Mouse (Mus musculus): ENCODE results near the gene Mrps17. TPM values are rescaled to one million over a fixed set of nuclear protein-coding genes. Genes with fewer than 3 reads are reported as not detected.

The Mrps17 gene
- polyA plus RNA-seq, 1 experiment from 2014 or later = 183 TPM

- 72% methylated on average over 9 of the region's 9 CpGs for WGBS
- ATAC-seq (ENCODE audit: borderline replicate concordance, extremely low read depth, low FRiP score, low TSS enrichment) = no peak
- H3K4me3 ChIP-seq = no peak overlapping the region
- H3K36me3 ChIP-seq = peaks cover 34% of the 10 kb centered on the region
- no peak overlapping the region for H3K9ac ChIP-seq
- H3K4me2 ChIP-seq = no peak overlapping the region
- H3K27ac ChIP-seq = no peak overlapping the region
- H3K27me3 ChIP-seq = no peaks in the 10 kb centered on the region
- no peaks in the 10 kb centered on the region for H3K9me3 ChIP-seq
- peaks cover 9% of the 10 kb centered on the region for H3K4me1 ChIP-seq
Measured at GRCm38 (mm10) chr5:129717016-129717415, 1.7 kb downstream of the Mrps17 start.

- Histone ChIP-seq H3K36me3 (peaks cover 34% of the 10 kb centered on the region), H3K27ac (no peak overlapping the region), H3K27me3 (no peaks in the 10 kb centered on the region), H3K4me3 (no peak overlapping the region), H3K4me1 (peaks cover 17% of the 10 kb centered on the region), H3K9me3 (no peaks in the 10 kb centered on the region), H3K4me2 (no peak overlapping the region), H3K9ac (no peak overlapping the region)
- ATAC-seq (ENCODE audit: borderline replicate concordance, extremely low read depth, low FRiP score, low TSS enrichment) = no peak
- 82% methylated on average over 3 of the region's 3 CpGs for WGBS
Measured at GRCm38 (mm10) chr5:129720176-129720575, 4.9 kb downstream of the Mrps17 start.

GRCm38 (mm10) chr5:129724268-129724667, 9.0 kb downstream of the Mrps17 start:
- peak overlapping the region; percentile 97 for H3K27ac ChIP-seq
- no peak for ATAC-seq (ENCODE audit: borderline replicate concordance, extremely low read depth, low FRiP score, low TSS enrichment)
- WGBS = 47% methylated on average over 4 of the region's 4 CpGs
- peak overlapping the region; percentile 52 for H3K4me2 ChIP-seq
- H3K36me3 ChIP-seq = peaks cover 12% of the 10 kb centered on the region
- peak overlapping the region; percentile 94 for H3K9ac ChIP-seq
- peak overlapping the region; percentile 87 for H3K4me3 ChIP-seq
- H3K9me3 ChIP-seq = no peaks in the 10 kb centered on the region
- no peaks in the 10 kb centered on the region for H3K27me3 ChIP-seq
- peaks cover 34% of the 10 kb centered on the region for H3K4me1 ChIP-seq

DNA sequence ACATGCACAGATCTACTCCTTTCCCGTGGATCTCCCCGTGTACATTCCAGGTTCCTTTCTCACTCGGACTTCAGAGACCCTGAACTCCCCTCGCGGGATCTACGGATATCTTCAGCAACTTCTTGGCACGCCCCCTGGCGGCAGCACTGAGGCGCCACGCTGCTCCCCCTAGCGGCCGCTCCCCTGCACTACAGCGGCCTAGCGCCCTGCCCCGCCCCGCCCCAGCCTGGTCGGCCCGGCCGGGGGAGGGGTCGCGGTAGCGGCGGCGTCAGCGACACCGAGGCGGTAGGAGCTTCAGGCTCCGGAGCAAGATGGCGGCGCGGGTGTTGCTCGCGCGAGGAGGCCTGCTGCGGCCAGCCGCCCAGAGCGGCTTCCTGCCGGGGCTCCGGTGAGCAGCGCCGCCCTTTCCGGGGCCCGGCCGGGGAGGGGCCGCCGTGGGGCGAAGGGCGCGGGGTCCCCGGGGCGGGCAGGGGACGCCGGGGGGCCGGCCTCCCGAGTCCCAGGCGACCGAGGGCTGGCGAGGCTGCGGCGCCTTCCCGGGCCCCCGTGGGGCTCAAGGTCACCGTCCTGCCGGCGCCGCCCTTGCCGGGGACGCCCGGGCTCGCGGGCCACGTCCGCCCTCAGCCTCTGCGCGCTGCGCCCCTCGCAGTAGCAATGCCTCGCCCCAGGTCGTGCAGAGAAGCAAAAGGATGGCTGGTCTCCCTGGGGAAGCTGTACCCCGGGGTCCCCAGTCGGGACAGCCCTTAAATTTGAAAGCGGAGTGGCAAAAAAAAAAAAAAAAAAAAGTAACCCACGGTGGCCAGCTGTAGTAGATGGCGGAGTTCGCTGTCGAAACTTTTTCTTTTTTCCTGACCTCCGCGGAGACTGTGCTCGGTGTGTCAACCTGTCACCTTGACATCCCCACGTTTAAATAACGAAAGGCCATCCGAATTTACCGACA, 9.8 kb downstream of the Mrps17 start, which contains the start of gene Nipsnap2:
TSS of gene Nipsnap2 (plus strand) at position 230 of the 940 bp plus-strand sequence.
- under 1% methylated on average over 68 of the region's 93 CpGs for WGBS
- peaks cover 42% of the 10 kb centered on the region for H3K4me1 ChIP-seq
- peak within 1 kb of the TSS; percentile 97 for H3K27ac ChIP-seq

DNA sequence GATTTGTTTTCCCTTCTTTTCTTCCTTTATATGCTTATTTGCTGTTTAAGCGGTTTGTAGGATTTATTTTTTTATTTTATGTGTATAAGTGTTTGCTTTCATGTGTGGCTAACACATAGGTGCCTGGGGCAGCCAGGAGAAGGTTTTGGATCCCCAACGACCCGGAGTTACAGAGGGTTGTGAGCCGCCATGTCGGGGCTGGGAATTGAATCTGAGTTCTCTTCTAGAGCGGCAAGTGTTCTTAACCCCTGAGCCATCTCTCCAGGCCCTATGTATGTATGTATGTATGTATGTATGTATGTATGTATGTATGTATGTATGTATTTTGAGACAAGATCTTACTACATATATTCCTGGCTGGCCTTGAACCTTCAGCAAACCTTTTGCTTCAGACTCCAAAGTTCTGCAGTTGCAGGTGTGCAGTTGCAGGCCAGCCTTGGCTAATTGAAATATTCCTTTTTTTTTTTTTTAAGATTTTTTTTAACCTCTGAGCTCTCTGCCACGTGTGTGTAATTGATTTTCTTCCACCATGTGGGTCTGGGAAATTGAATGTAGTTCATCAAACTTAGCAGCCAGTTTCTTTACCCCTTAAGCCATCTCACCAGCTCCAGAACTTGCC, 10.6 kb downstream of the Mrps17 start:
- WGBS = 22% methylated on average over 7 of the region's 7 CpGs
- no peak for ATAC-seq (ENCODE audit: borderline replicate concordance, extremely low read depth, low FRiP score, low TSS enrichment)
- no peaks in the 10 kb centered on the region for H3K36me3 ChIP-seq
- H3K4me2 ChIP-seq = peak overlapping the region; percentile 52
- H3K4me3 ChIP-seq = peak overlapping the region; percentile 87
- peak overlapping the region; percentile 97 for H3K27ac ChIP-seq
- no peaks in the 10 kb centered on the region for H3K9me3 ChIP-seq
- peak overlapping the region; percentile 94 for H3K9ac ChIP-seq
- H3K27me3 ChIP-seq = no peaks in the 10 kb centered on the region
- H3K4me1 ChIP-seq = peaks cover 48% of the 10 kb centered on the region

More for the DNA sequence above, 9.8 kb downstream of the Mrps17 start, which contains the start of gene Nipsnap2:
- H3K27me3 ChIP-seq = no peaks in the 10 kb centered on the region
- peaks cover 4% of the 10 kb centered on the region; the same call in 1 of the 2 replicates for H3K36me3 ChIP-seq
- no peaks in the 10 kb centered on the region for H3K9me3 ChIP-seq
- H3K4me2 ChIP-seq = peak within 1 kb of the TSS; percentile 52
- peak within 1 kb of the TSS; percentile 94 for H3K9ac ChIP-seq
- ATAC-seq (ENCODE audit: borderline replicate concordance, extremely low read depth, low FRiP score, low TSS enrichment) = peak; percentile 97
- H3K4me3 ChIP-seq = peak within 1 kb of the TSS; percentile 87

DNA sequence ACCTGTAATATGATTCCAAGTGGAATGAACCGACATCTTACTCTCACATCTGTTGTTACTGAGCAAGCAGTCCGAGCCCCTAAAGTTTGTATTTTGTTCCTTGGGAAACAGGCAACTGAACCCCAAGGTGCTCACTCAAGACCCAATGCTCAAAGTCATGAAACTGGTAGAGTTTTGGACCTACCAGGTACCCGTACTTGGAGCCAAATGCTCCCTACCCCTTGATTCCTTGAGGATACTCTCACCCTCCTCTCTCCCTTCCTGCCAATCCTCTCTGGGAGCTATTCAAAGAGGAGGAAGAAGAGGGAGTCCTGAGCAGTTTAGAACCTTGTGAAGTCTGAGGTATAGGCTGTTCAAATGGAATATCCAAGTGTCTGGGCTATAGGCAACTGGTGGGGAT, 11.5 kb downstream of the Mrps17 start:
- Histone ChIP-seq H3K9me3 (no peaks in the 10 kb centered on the region), H3K27me3 (no peaks in the 10 kb centered on the region), H3K4me2 (no peak overlapping the region), H3K36me3 (no peaks in the 10 kb centered on the region), H3K27ac (no peak overlapping the region), H3K9ac (no peak overlapping the region), H3K4me1 (peaks cover 48% of the 10 kb centered on the region), H3K4me3 (no peak overlapping the region)
- no peak for ATAC-seq (ENCODE audit: borderline replicate concordance, extremely low read depth, low FRiP score, low TSS enrichment)
- 82% methylated on average over 3 of the region's 3 CpGs for WGBS

DNA sequence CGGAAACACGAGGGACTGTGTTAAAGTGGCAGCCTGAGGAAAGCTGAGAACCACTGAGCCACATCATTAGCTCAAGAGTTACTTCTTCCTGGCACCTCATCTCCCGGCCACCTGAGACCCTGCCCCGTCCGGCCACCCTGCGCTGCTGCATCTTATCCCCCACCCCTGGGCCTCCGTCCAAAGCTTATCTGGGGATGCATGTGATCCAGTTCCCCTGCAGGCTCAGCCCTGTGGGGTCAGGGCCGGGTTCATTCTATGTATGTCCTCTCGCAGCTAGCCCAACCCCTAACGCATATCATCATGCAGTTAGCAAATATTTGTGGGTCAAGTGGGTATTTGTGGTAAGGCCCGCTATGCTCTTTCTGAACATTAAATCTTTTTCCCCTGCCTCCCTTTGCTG, 14.0 kb downstream of the Mrps17 start:
- 16% methylated on average over 11 of the region's 11 CpGs for WGBS

GRCm38 (mm10) chr5:129730344-129730743, 15.0 kb downstream of the Mrps17 start:
- WGBS = 67% methylated on average over 11 of the region's 11 CpGs
- no peaks in the 10 kb centered on the region for H3K36me3 ChIP-seq
- H3K4me3 ChIP-seq = no peak overlapping the region
- no peak overlapping the region for H3K9ac ChIP-seq
- H3K4me1 ChIP-seq = peaks cover 40% of the 10 kb centered on the region
- no peak overlapping the region for H3K4me2 ChIP-seq
- no peaks in the 10 kb centered on the region for H3K27me3 ChIP-seq
- ATAC-seq (ENCODE audit: borderline replicate concordance, extremely low read depth, low FRiP score, low TSS enrichment) = no peak
- no peaks in the 10 kb centered on the region for H3K9me3 ChIP-seq
- no peak overlapping the region for H3K27ac ChIP-seq

More for the DNA sequence above, 14.0 kb downstream of the Mrps17 start:
- Histone ChIP-seq H3K4me3 (no peak overlapping the region), H3K27ac (peak overlapping the region; percentile 38), H3K27me3 (no peaks in the 10 kb centered on the region), H3K9ac (no peak overlapping the region; the same call in 1 of the 2 replicates), H3K4me2 (peak overlapping the region; percentile 21), H3K4me1 (peaks cover 44% of the 10 kb centered on the region), H3K9me3 (no peaks in the 10 kb centered on the region), H3K36me3 (no peaks in the 10 kb centered on the region)
- ATAC-seq (ENCODE audit: borderline replicate concordance, extremely low read depth, low FRiP score, low TSS enrichment) = no peak

DNA sequence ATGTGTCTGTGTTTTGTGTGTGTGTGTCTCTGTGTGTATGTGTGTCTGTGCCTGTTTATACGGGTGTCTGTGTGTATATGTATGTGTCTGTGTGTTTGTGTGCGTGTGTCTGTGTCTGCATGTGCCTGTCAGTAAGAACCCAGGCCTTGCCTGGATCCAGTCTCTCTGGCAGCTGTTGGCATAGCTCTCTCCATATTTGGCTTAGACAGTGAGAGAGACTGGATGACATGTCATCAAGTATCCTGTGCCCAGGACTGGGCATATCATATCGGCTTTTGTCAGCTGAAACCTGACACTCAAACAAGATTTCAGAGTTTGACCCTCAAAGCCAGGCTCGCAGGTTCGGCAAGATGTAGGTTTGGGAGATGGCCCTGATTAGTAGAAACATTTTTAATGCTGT, 15.7 kb downstream of the Mrps17 start:
- H3K9ac ChIP-seq = no peak overlapping the region
- no peaks in the 10 kb centered on the region for H3K27me3 ChIP-seq
- H3K9me3 ChIP-seq = no peaks in the 10 kb centered on the region
- no peak overlapping the region for H3K27ac ChIP-seq
- H3K4me3 ChIP-seq = no peak overlapping the region
- WGBS = 58% methylated on average over 5 of the region's 5 CpGs
- no peak overlapping the region for H3K4me2 ChIP-seq
- no peaks in the 10 kb centered on the region for H3K36me3 ChIP-seq
- ATAC-seq (ENCODE audit: borderline replicate concordance, extremely low read depth, low FRiP score, low TSS enrichment) = no peak
- H3K4me1 ChIP-seq = peaks cover 35% of the 10 kb centered on the region

DNA sequence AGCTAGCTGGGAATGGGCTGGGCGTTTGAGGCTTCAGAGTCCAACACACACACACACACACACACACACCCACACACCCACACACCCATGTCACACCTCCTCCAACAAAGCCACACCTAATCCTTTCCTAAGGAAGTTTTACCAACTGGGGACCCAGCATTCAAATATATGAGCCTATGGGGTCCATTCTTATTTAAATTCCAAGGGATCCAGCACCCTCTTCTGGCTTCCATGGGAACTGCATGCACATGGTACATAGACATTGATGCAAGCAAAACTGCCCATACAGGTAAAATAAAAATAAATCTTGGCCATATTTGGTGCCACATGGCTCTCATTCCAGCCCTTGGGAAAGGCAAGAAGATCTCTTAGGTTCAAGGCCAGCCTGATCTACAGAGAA, 25.7 kb downstream of the Mrps17 start:
- H3K4me3 ChIP-seq = no peak overlapping the region
- no peak overlapping the region for H3K27ac ChIP-seq
- no peaks in the 10 kb centered on the region for H3K9me3 ChIP-seq
- H3K4me2 ChIP-seq = no peak overlapping the region
- 88% methylated on average over 1 of the region's 1 CpGs for WGBS
- H3K36me3 ChIP-seq = peaks cover 25% of the 10 kb centered on the region
- H3K27me3 ChIP-seq = no peaks in the 10 kb centered on the region
- no peak overlapping the region for H3K9ac ChIP-seq
- no peak for ATAC-seq (ENCODE audit: borderline replicate concordance, extremely low read depth, low FRiP score, low TSS enrichment)
- H3K4me1 ChIP-seq = no peaks in the 10 kb centered on the region

GRCm38 (mm10) chr5:129742903-129743488, 27.7 kb downstream of the Mrps17 start:
- Histone ChIP-seq H3K36me3 (peaks cover 39% of the 10 kb centered on the region), H3K4me3 (no peak overlapping the region), H3K4me2 (no peak overlapping the region), H3K9ac (no peak overlapping the region), H3K4me1 (no peaks in the 10 kb centered on the region), H3K27ac (no peak overlapping the region), H3K9me3 (no peaks in the 10 kb centered on the region), H3K27me3 (no peaks in the 10 kb centered on the region)
- ATAC-seq (ENCODE audit: borderline replicate concordance, extremely low read depth, low FRiP score, low TSS enrichment) = no peak; the same call in 1 of the 2 replicates
- 57% methylated on average over 7 of the region's 7 CpGs for WGBS

Data from lung, embryonic 15.5 days (tissue).